19 mouse cellular contexts compared by ENCODE assay signal in genomic region chr9:108051184-108051930, GRCm38 (mm10). TPM values are rescaled to one million over a fixed set of nuclear protein-coding genes. Genes with fewer than 3 reads are reported as not detected.
DNase-seq lines count a peak whose midpoint lies in the region; ATAC-seq and TF ChIP-seq lines count a peak whose summit lies in the region.
"Had no signal": no experiment of that assay in that cellular context is flagged by ENCODE, and none has a peak within 500 bp of the region (broad histone marks: within the 10 kb centered on the region; RNA-seq: fewer than 3 reads in every experiment).

No protein-coding gene starts in this region.

- no peak overlapping the region for H3K4me3 ChIP-seq in limb, embryonic 15.5 days
- no peak overlapping the region for H3K4me3 ChIP-seq in limb, embryonic 10.5 days
- no peak overlapping the region for H3K4me3 ChIP-seq in bone marrow, adult 2 months (replicated peaks; ENCODE audit: control insufficient read depth, low read depth, low read length)
- H3K4me3 ChIP-seq in intestine, embryonic 15.5 days (replicated peaks), result no peak overlapping the region
- H3K4me3 ChIP-seq: forebrain, embryonic 15.5 days; hindbrain, embryonic 15.5 days; lung, embryonic 15.5 days had no signal

- 0 out of 2 replicates have a peak overlapping the region, but pooled peaks have one; percentile 61 for H3K27ac ChIP-seq in limb, embryonic 15.5 days
- no peak overlapping the region for H3K27ac ChIP-seq in limb, embryonic 10.5 days
- no peak overlapping the region for H3K27ac ChIP-seq in bone marrow, adult 2 months (ENCODE audit: control insufficient read depth, insufficient read depth, low read depth, low read length, poor library complexity)
- H3K27ac ChIP-seq in intestine, embryonic 15.5 days, result no peak overlapping the region
- H3K27ac ChIP-seq: forebrain, embryonic 15.5 days; hindbrain, embryonic 15.5 days; lung, embryonic 15.5 days had no signal

- peaks cover 57% of the 10 kb centered on the region for H3K4me1 ChIP-seq in limb, embryonic 15.5 days
- H3K4me1 ChIP-seq in limb, embryonic 10.5 days, result peaks cover 37% of the 10 kb centered on the region
- H3K4me1 ChIP-seq in bone marrow, adult 2 months (ENCODE audit: control insufficient read depth, insufficient read depth, low read length), result peaks cover 5% of the 10 kb centered on the region
- H3K4me1 ChIP-seq in intestine, embryonic 15.5 days (replicated peaks), result peaks cover 49% of the 10 kb centered on the region

- peaks cover 63% of the 10 kb centered on the region for H3K36me3 ChIP-seq in limb, embryonic 15.5 days
- peaks cover 68% of the 10 kb centered on the region for H3K36me3 ChIP-seq in limb, embryonic 10.5 days
- H3K36me3 ChIP-seq in intestine, embryonic 15.5 days, result peaks cover 32% of the 10 kb centered on the region

- 92% methylated on average over 15 of the region's 15 CpGs for WGBS in limb, embryonic 15.5 days
- 93% methylated on average over 15 of the region's 15 CpGs for WGBS in limb, embryonic 10.5 days
- 91% methylated on average over 15 of the region's 15 CpGs for WGBS in bone marrow, adult 2 months
- 95% methylated on average over 15 of the region's 15 CpGs for WGBS in intestine, embryonic 15.5 days

- no peaks in the 10 kb centered on the region for H3K27me3 ChIP-seq in limb, embryonic 15.5 days
- H3K27me3 ChIP-seq in limb, embryonic 10.5 days (ENCODE audit: low read depth, poor library complexity, severe bottlenecking), result no peaks in the 10 kb centered on the region
- H3K27me3 ChIP-seq in intestine, embryonic 15.5 days (replicated peaks), result no peaks in the 10 kb centered on the region
- H3K27me3 ChIP-seq: forebrain, embryonic 15.5 days; heart, embryonic 12.5 days; hindbrain, embryonic 15.5 days; lung, embryonic 15.5 days; Patski; stomach, embryonic 15.5 days had no signal

- ATAC-seq in limb, embryonic 15.5 days (ENCODE audit: insufficient number of reproducible peaks, low FRiP score, low TSS enrichment, low read depth), result no peak
- no peak for ATAC-seq in intestine, embryonic 15.5 days
- no peak for ATAC-seq in activated CD4-positive, CD25-positive, alpha-beta regulatory T cell, adult 4 months
- ATAC-seq: forebrain, embryonic 15.5 days; Patski had no signal

- no peak overlapping the region for H3K4me2 ChIP-seq in limb, embryonic 15.5 days
- peak overlapping the region; percentile 86; the same call in 1 of the 2 replicates for H3K4me2 ChIP-seq in intestine, embryonic 15.5 days (replicated peaks)
- H3K4me2 ChIP-seq: forebrain, embryonic 15.5 days; heart, embryonic 12.5 days; hindbrain, embryonic 15.5 days; lung, embryonic 15.5 days; stomach, embryonic 15.5 days had no signal

- 0 out of 2 replicates have a peak, but pooled peaks have one; percentile 11 for TF ChIP-seq POLR2A in bone marrow, adult 2 months (IDR thresholded peaks at IDR 0.05; ENCODE audit: borderline replicate concordance, control insufficient read depth, low read depth, low read length)

- no peak for TF ChIP-seq CTCF in bone marrow, adult 2 months (IDR thresholded peaks at IDR 0.05; ENCODE audit: control insufficient read depth, insufficient read depth, low read length)

- H3K9ac ChIP-seq in limb, embryonic 15.5 days, result no peak overlapping the region
- H3K9ac ChIP-seq in intestine, embryonic 15.5 days, result 0 out of 2 replicates have a peak overlapping the region, but pooled peaks have one; percentile 4
- H3K9ac ChIP-seq: forebrain, embryonic 15.5 days; hindbrain, embryonic 15.5 days; lung, embryonic 15.5 days; stomach, embryonic 15.5 days had no signal

- H3K9me3 ChIP-seq in limb, embryonic 15.5 days, result no peaks in the 10 kb centered on the region
- no peaks in the 10 kb centered on the region for H3K9me3 ChIP-seq in limb, embryonic 10.5 days (replicated peaks)
- no peaks in the 10 kb centered on the region for H3K9me3 ChIP-seq in intestine, embryonic 15.5 days
- H3K9me3 ChIP-seq: forebrain, embryonic 15.5 days; heart, embryonic 12.5 days; hindbrain, embryonic 15.5 days; lung, embryonic 15.5 days; stomach, embryonic 15.5 days had no signal

- DNase-seq in cerebellum, adult 8-10 months, result peak; percentile 32
- DNase-seq in cerebellum, postnatal 14 days, result no peak
- DNase-seq in limb, embryonic 10.5 days (ENCODE audit: low spot score), result no peak
- DNase-seq in spleen, adult 12 weeks (ENCODE audit: low spot score), result no peak
- DNase-seq: B cell, adult 2 months; heart, postnatal 36 days; kidney, adult 18-20 months; kidney, postnatal 10 days; midbrain, embryonic 14.5 days had no signal

RNA-seq across cellular contexts. Expression of gene Amigo3, which starts 1.6 kb away (rescaled TPM):
- polyA plus RNA-seq in limb, embryonic 15.5 days (2015; fragmentation: Nextera tagmentation; extraction: Ambion mirVana), result 4.4 and 4.7 TPM in 2 replicates
- polyA plus RNA-seq in limb, embryonic 10.5 days (2016; fragmentation: Nextera tagmentation; extraction: Ambion mirVana), result 1.9 and 3.5 TPM in 2 replicates
- polyA plus RNA-seq in bone marrow, adult 2 months (2011; ENCODE audit: insufficient read depth, insufficient read length, low replicate concordance, missing spikeins), result 1.0 and 1.6 TPM in 2 replicates
- polyA plus RNA-seq in intestine, embryonic 15.5 days (2015; fragmentation: Nextera tagmentation; extraction: Ambion mirVana), result 3.1 and 3.2 TPM in 2 replicates
- 1 to 10 TPM; 1.3 to 3.3 TPM for polyA plus RNA-seq in activated CD4-positive, CD25-positive, alpha-beta regulatory T cell, adult 4 months (2017; shearing (Covaris generic))

RNA-seq across cellular contexts. Expression of gene Gmppb, which starts 2.3 kb away (rescaled TPM):
- 46.7 and 52.4 TPM in 2 replicates for polyA plus RNA-seq in limb, embryonic 15.5 days (2015; fragmentation: Nextera tagmentation; extraction: Ambion mirVana)
- 25.2 and 26.4 TPM in 2 replicates for polyA plus RNA-seq in limb, embryonic 10.5 days (2016; fragmentation: Nextera tagmentation; extraction: Ambion mirVana)
- 9.9 and 17.9 TPM in 2 replicates for polyA plus RNA-seq in bone marrow, adult 2 months (2011; ENCODE audit: insufficient read depth, insufficient read length, low replicate concordance, missing spikeins)
- polyA plus RNA-seq in intestine, embryonic 15.5 days (2015; fragmentation: Nextera tagmentation; extraction: Ambion mirVana), result 61.8 and 79.2 TPM in 2 replicates
- 10 to 100 TPM; 12.9 to 22.2 TPM for polyA plus RNA-seq in activated CD4-positive, CD25-positive, alpha-beta regulatory T cell, adult 4 months (2017; shearing (Covaris generic))

RNA-seq across cellular contexts. Expression of gene Mst1, which starts 28.9 kb away (rescaled TPM):
- polyA plus RNA-seq in limb, embryonic 15.5 days (2015; fragmentation: Nextera tagmentation; extraction: Ambion mirVana), result 2.2 and 3.5 TPM in 2 replicates
- 0.54 and 0.74 TPM in 2 replicates for polyA plus RNA-seq in limb, embryonic 10.5 days (2016; fragmentation: Nextera tagmentation; extraction: Ambion mirVana)
- 2.0 and 10.1 TPM in 2 replicates for polyA plus RNA-seq in bone marrow, adult 2 months (2011; ENCODE audit: insufficient read depth, insufficient read length, low replicate concordance, missing spikeins)
- 0.98 and 2.2 TPM in 2 replicates for polyA plus RNA-seq in intestine, embryonic 15.5 days (2015; fragmentation: Nextera tagmentation; extraction: Ambion mirVana)
- under 1 TPM; 0.40 to 0.48 TPM for polyA plus RNA-seq in activated CD4-positive, CD25-positive, alpha-beta regulatory T cell, adult 4 months (2017; shearing (Covaris generic))
- polyA plus RNA-seq: forebrain, embryonic 15.5 days; midbrain, embryonic 14.5 days had no signal

RNA-seq across cellular contexts. Expression of gene Rnf123, which starts 31.8 kb away (rescaled TPM):
- polyA plus RNA-seq in limb, embryonic 15.5 days (2015; fragmentation: Nextera tagmentation; extraction: Ambion mirVana), result 25.5 and 30.4 TPM in 2 replicates
- 31.8 and 37.5 TPM in 2 replicates for polyA plus RNA-seq in limb, embryonic 10.5 days (2016; fragmentation: Nextera tagmentation; extraction: Ambion mirVana)
- 296 and 393 TPM in 2 replicates for polyA plus RNA-seq in bone marrow, adult 2 months (2011; ENCODE audit: insufficient read depth, insufficient read length, low replicate concordance, missing spikeins)
- polyA plus RNA-seq in intestine, embryonic 15.5 days (2015; fragmentation: Nextera tagmentation; extraction: Ambion mirVana), result 18.6 and 23.7 TPM in 2 replicates
- 10 to 100 TPM; 49.9 to 75.8 TPM for polyA plus RNA-seq in activated CD4-positive, CD25-positive, alpha-beta regulatory T cell, adult 4 months (2017; shearing (Covaris generic))

RNA-seq across cellular contexts. Expression of gene Apeh, which starts 43.0 kb away (rescaled TPM):
- 41.8 and 45.4 TPM in 2 replicates for polyA plus RNA-seq in limb, embryonic 15.5 days (2015; fragmentation: Nextera tagmentation; extraction: Ambion mirVana)
- 70.8 and 76.2 TPM in 2 replicates for polyA plus RNA-seq in limb, embryonic 10.5 days (2016; fragmentation: Nextera tagmentation; extraction: Ambion mirVana)
- polyA plus RNA-seq in bone marrow, adult 2 months (2011; ENCODE audit: insufficient read depth, insufficient read length, low replicate concordance, missing spikeins), result 159 and 206 TPM in 2 replicates
- 76.5 and 96.8 TPM in 2 replicates for polyA plus RNA-seq in intestine, embryonic 15.5 days (2015; fragmentation: Nextera tagmentation; extraction: Ambion mirVana)
- 10 to 100 TPM; 39.4 to 45.0 TPM for polyA plus RNA-seq in activated CD4-positive, CD25-positive, alpha-beta regulatory T cell, adult 4 months (2017; shearing (Covaris generic))
